ENCODE assay signal across 8 mouse cellular contexts in the genomic region with DNA sequence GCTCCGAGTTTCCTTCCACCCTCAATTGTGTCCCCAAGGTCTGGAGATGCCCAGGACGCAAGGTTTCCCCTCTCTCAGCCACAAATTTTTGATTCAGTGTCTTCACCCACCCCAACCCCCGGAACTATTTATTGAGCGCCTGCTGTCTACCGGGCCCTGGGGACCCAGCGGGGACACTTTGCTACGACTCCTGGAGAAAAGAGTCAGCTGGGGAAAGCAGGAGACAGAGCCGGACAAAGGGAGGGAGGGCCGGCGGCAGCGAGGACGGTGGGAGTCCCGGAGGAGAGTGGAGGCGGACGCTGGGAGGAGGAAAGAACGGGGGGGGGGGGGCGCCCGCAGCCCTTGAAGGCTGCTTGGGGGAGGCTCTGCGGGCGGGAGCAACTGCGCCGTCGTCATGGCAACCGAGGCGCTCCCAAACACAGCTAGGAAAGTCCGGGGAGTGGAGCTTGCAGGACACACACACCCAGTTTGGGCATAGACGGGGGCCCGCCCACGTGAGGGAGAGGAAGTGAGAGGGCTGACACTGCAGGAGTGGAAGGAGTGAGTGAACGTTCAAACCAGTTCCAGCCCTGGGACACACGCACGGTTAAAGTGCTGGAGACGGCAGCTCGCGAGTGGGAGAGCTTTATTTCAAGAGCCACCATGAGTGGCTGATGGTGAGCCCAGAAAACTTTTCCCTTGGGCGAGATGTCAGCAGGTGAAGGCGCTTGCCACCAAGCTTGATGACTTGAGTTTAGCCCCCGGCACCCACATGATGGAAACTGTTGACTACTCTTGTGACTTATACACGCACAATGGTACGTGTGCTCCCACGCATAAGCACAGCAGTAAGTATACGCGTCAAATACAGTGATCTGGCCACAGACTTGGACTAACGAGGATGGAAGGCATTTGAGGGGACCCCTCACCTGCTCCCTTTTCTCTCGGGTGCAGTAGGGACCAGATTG. TPM values are rescaled to one million over a fixed set of nuclear protein-coding genes. Genes with fewer than 3 reads are reported as not detected.
DNase-seq lines count a peak whose midpoint lies in the region; ATAC-seq and TF ChIP-seq lines count a peak whose summit lies in the region.

No protein-coding gene starts in this region.

- peaks cover 5% of the 10 kb centered on the region; the same call in 1 of the 2 replicates for H3K27me3 ChIP-seq in forebrain, embryonic 16.5 days (replicated peaks; ENCODE audit: control insufficient read depth, insufficient read depth, low read length)
- no peaks in the 10 kb centered on the region for H3K27me3 ChIP-seq in lung, embryonic 16.5 days (ENCODE audit: control insufficient read depth, insufficient read depth, low read depth, low read length)

- peak overlapping the region; percentile 64 for H3K27ac ChIP-seq in forebrain, embryonic 16.5 days (ENCODE audit: low read length)
- peak overlapping the region; percentile 99 for H3K27ac ChIP-seq in layer of hippocampus, adult 2 months
- H3K27ac ChIP-seq in lung, embryonic 16.5 days (ENCODE audit: low read length), result peak overlapping the region; percentile 100
- peak overlapping the region; percentile 93 for H3K27ac ChIP-seq in olfactory bulb, adult 2 months (ENCODE audit: insufficient read depth, low read depth, low read length)

- peaks cover 49% of the 10 kb centered on the region for H3K4me1 ChIP-seq in forebrain, embryonic 16.5 days (replicated peaks; ENCODE audit: control insufficient read depth, insufficient read depth, low read length)
- H3K4me1 ChIP-seq in lung, embryonic 16.5 days (replicated peaks; ENCODE audit: control insufficient read depth, insufficient read depth, low read length), result peaks cover 37% of the 10 kb centered on the region
- peaks cover 60% of the 10 kb centered on the region for H3K4me1 ChIP-seq in olfactory bulb, adult 2 months (ENCODE audit: control insufficient read depth, insufficient read depth, low read length)

- peak overlapping the region; percentile 40 for H3K4me3 ChIP-seq in forebrain, embryonic 16.5 days (replicated peaks; ENCODE audit: low read length)
- peak overlapping the region; percentile 48 for H3K4me3 ChIP-seq in layer of hippocampus, adult 2 months
- H3K4me3 ChIP-seq in lung, embryonic 16.5 days (ENCODE audit: low read length), result peak overlapping the region; percentile 56
- H3K4me3 ChIP-seq in olfactory bulb, adult 2 months (ENCODE audit: insufficient read depth, low read depth, low read length), result peak overlapping the region; percentile 44

- H3K9me3 ChIP-seq in forebrain, embryonic 16.5 days (ENCODE audit: control insufficient read depth, low read length), result no peaks in the 10 kb centered on the region
- no peaks in the 10 kb centered on the region for H3K9me3 ChIP-seq in lung, embryonic 16.5 days (ENCODE audit: control insufficient read depth, low read length)

- WGBS in forebrain, embryonic 16.5 days, result 1% methylated on average over 40 of the region's 45 CpGs
- under 1% methylated on average over 40 of the region's 45 CpGs for WGBS in lung, embryonic 16.5 days
- under 1% methylated on average over 44 of the region's 45 CpGs for WGBS in olfactory bulb, adult 2 months

- H3K4me2 ChIP-seq in forebrain, embryonic 16.5 days (ENCODE audit: low read length), result peak overlapping the region; percentile 79
- H3K4me2 ChIP-seq in lung, embryonic 16.5 days (ENCODE audit: low read depth, low read length), result peak overlapping the region; percentile 74

- H3K36me3 ChIP-seq in forebrain, embryonic 16.5 days (ENCODE audit: control insufficient read depth, insufficient read depth), result no peaks in the 10 kb centered on the region
- no peaks in the 10 kb centered on the region for H3K36me3 ChIP-seq in lung, embryonic 16.5 days (ENCODE audit: control insufficient read depth, insufficient read depth, low read length)

- TF ChIP-seq POLR2A in olfactory bulb, adult 2 months (IDR thresholded peaks at IDR 0.05; ENCODE audit: insufficient read depth, low read depth, low read length), result 0 out of 2 replicates have a peak, but pooled peaks have one; percentile 17

- peak overlapping the region; percentile 49 for H3K9ac ChIP-seq in forebrain, embryonic 16.5 days (replicated peaks; ENCODE audit: low read depth, low read length)
- peak overlapping the region; percentile 83 for H3K9ac ChIP-seq in lung, embryonic 16.5 days (ENCODE audit: low read length)

- no peak for TF ChIP-seq CTCF in layer of hippocampus, adult 2 months (conservative IDR thresholded peaks at IDR 0.05)
- TF ChIP-seq CTCF in olfactory bulb, adult 2 months (IDR thresholded peaks at IDR 0.05; ENCODE audit: insufficient read depth, low read depth, low read length), result no peak

- ATAC-seq in forebrain, embryonic 16.5 days, result peak; percentile 29
- peak; percentile 81 for ATAC-seq in lung, embryonic 16.5 days (ENCODE audit: low read depth)

- intact Hi-C loops in heart, postnatal 36 days (cut with DNase I), result loop anchor here (2.0 to 5.0 kb wide), 3 partner anchors 42 to 142 kb away; a partner anchor contains a TSS

- DNase-seq in ES-CJ7 (ENCODE audit: low read depth, low spot score), result peak; percentile 96
- peak; percentile 69 for DNase-seq in cerebellum, adult 11-12 months
- DNase-seq in heart, postnatal 36 days, result peak; percentile 88
- DNase-seq in layer of hippocampus, adult 2 months (ENCODE audit: low spot score in 2 of 2), result peak; percentile 69 to 89
- DNase-seq in thymus, postnatal 0 days (ENCODE audit: low spot score), result peak; percentile 81

RNA-seq across cellular contexts. Expression of a gene that starts 1.4 kb away (rescaled TPM):
- polyA plus RNA-seq in forebrain, embryonic 16.5 days (2015; fragmentation: Nextera tagmentation; extraction: Ambion mirVana), result 100 and 121 TPM in 2 replicates
- total RNA-seq in heart, postnatal 36 days (2021), result 10 to 100 TPM; 28.9 to 35.0 TPM
- 100 to 1,000 TPM; 274 to 297 TPM for total RNA-seq in layer of hippocampus, adult 2 months (2021)
- 106 and 108 TPM in 2 replicates for polyA plus RNA-seq in lung, embryonic 16.5 days (2015; fragmentation: Nextera tagmentation; extraction: Ambion mirVana)
- not detected in 2 replicates for polyA plus RNA-seq in olfactory bulb, adult 2 months (2012; ENCODE audit: insufficient read depth, insufficient read length, low replicate concordance, missing spikeins)
- 135 and 142 TPM in 2 replicates for polyA plus RNA-seq in thymus, postnatal 0 days (2015; fragmentation: Nextera tagmentation; extraction: Ambion mirVana)

RNA-seq across cellular contexts. Expression of a gene that starts 5.8 kb away (rescaled TPM):
- 0.61 and 1.1 TPM in 2 replicates for polyA plus RNA-seq in forebrain, embryonic 16.5 days (2015; fragmentation: Nextera tagmentation; extraction: Ambion mirVana)
- 1 to 10 TPM; 1.9 to 3.0 TPM for total RNA-seq in heart, postnatal 36 days (2021)
- under 1 TPM; 0.54 to 0.97 TPM for total RNA-seq in layer of hippocampus, adult 2 months (2021)
- 2.0 and 3.2 TPM in 2 replicates for polyA plus RNA-seq in lung, embryonic 16.5 days (2015; fragmentation: Nextera tagmentation; extraction: Ambion mirVana)
- not detected in 2 replicates for polyA plus RNA-seq in olfactory bulb, adult 2 months (2012; ENCODE audit: insufficient read depth, insufficient read length, low replicate concordance, missing spikeins)
- polyA plus RNA-seq in thymus, postnatal 0 days (2015; fragmentation: Nextera tagmentation; extraction: Ambion mirVana), result 4.7 and 5.8 TPM in 2 replicates

RNA-seq across cellular contexts. Expression of a gene that starts 15.9 kb away (rescaled TPM):
- polyA plus RNA-seq in forebrain, embryonic 16.5 days (2015; fragmentation: Nextera tagmentation; extraction: Ambion mirVana), result 116 and 141 TPM in 2 replicates
- total RNA-seq in heart, postnatal 36 days (2021), result 10 to 100 TPM; 22.2 to 25.8 TPM
- total RNA-seq in layer of hippocampus, adult 2 months (2021), result 10 to 100 TPM; 41.4 to 46.4 TPM
- polyA plus RNA-seq in lung, embryonic 16.5 days (2015; fragmentation: Nextera tagmentation; extraction: Ambion mirVana), result 118 and 121 TPM in 2 replicates
- not detected in 2 replicates for polyA plus RNA-seq in olfactory bulb, adult 2 months (2012; ENCODE audit: insufficient read depth, insufficient read length, low replicate concordance, missing spikeins)
- 78.9 and 88.4 TPM in 2 replicates for polyA plus RNA-seq in thymus, postnatal 0 days (2015; fragmentation: Nextera tagmentation; extraction: Ambion mirVana)

RNA-seq across cellular contexts. Expression of a gene that starts 22.1 kb away (rescaled TPM):
- 0.20 TPM in 1 of 2 replicates, not detected in the other for polyA plus RNA-seq in forebrain, embryonic 16.5 days (2015; fragmentation: Nextera tagmentation; extraction: Ambion mirVana)
- total RNA-seq in heart, postnatal 36 days (2021), result 1 to 10 TPM in 1 of 2 experiments, under 1 TPM in 1; 0.22 to 1.6 TPM
- under 1 TPM in 1 of 2 experiments, not detected in 1; 0.25 TPM for total RNA-seq in layer of hippocampus, adult 2 months (2021)
- polyA plus RNA-seq in lung, embryonic 16.5 days (2015; fragmentation: Nextera tagmentation; extraction: Ambion mirVana), result 0.45 and 0.60 TPM in 2 replicates
- polyA plus RNA-seq in olfactory bulb, adult 2 months (2012; ENCODE audit: insufficient read depth, insufficient read length, low replicate concordance, missing spikeins), result not detected in 2 replicates
- 1.2 and 1.4 TPM in 2 replicates for polyA plus RNA-seq in thymus, postnatal 0 days (2015; fragmentation: Nextera tagmentation; extraction: Ambion mirVana)

RNA-seq across cellular contexts. Expression of a gene that starts 50.1 kb away (rescaled TPM):
- 60.3 and 65.7 TPM in 2 replicates for polyA plus RNA-seq in forebrain, embryonic 16.5 days (2015; fragmentation: Nextera tagmentation; extraction: Ambion mirVana)
- 10 to 100 TPM; 39.6 to 44.9 TPM for total RNA-seq in heart, postnatal 36 days (2021)
- total RNA-seq in layer of hippocampus, adult 2 months (2021), result 10 to 100 TPM; 25.4 to 29.1 TPM
- polyA plus RNA-seq in lung, embryonic 16.5 days (2015; fragmentation: Nextera tagmentation; extraction: Ambion mirVana), result 43.6 and 46.7 TPM in 2 replicates
- not detected in 2 replicates for polyA plus RNA-seq in olfactory bulb, adult 2 months (2012; ENCODE audit: insufficient read depth, insufficient read length, low replicate concordance, missing spikeins)
- polyA plus RNA-seq in thymus, postnatal 0 days (2015; fragmentation: Nextera tagmentation; extraction: Ambion mirVana), result 33.2 and 43.0 TPM in 2 replicates

Comparison
In these comparisons a context has a peak if more than half of its experiments do, and no peak if none do; other contexts are left out.
1. Peak in every context shown above with its lines: DNase-seq, ATAC-seq, H3K4me3 ChIP-seq and H3K27ac ChIP-seq.